Mouse (Mus musculus) megakaryocyte-erythroid progenitor cell, adult 5-6 weeks (primary cell): Measurements from ENCODE around the gene Hmx3. TPM values are rescaled to one million over a fixed set of nuclear protein-coding genes. Genes with fewer than 3 reads are reported as not detected.

Experiments used
- ATAC-seq: replicated peaks from 2 replicates; pipeline ENCODE4 v1.8.0; 2016; ENCODE audit warnings: mild to moderate bottlenecking, inconsistent platforms; ENCODE audit not compliant: severe bottlenecking, poor library complexity, low FRiP score, low TSS enrichment
- total RNA-seq, 2 experiments: library from RNA; stranded (forward) in 1 of 2; stranded (reverse) in 1 of 2; fragments of 200-1000, 215-1000 nt in 1 of 2; fragments of >200 nt in 1 of 2; fragmentation: Nextera tagmentation in 1 of 2; gene quantifications; 2 replicates each; pipeline ENCODE4 v1.2.3; 2014 to 2017

The Hmx3 gene
- total RNA-seq, 2 experiments from 2014 or later = not detected

DNA sequence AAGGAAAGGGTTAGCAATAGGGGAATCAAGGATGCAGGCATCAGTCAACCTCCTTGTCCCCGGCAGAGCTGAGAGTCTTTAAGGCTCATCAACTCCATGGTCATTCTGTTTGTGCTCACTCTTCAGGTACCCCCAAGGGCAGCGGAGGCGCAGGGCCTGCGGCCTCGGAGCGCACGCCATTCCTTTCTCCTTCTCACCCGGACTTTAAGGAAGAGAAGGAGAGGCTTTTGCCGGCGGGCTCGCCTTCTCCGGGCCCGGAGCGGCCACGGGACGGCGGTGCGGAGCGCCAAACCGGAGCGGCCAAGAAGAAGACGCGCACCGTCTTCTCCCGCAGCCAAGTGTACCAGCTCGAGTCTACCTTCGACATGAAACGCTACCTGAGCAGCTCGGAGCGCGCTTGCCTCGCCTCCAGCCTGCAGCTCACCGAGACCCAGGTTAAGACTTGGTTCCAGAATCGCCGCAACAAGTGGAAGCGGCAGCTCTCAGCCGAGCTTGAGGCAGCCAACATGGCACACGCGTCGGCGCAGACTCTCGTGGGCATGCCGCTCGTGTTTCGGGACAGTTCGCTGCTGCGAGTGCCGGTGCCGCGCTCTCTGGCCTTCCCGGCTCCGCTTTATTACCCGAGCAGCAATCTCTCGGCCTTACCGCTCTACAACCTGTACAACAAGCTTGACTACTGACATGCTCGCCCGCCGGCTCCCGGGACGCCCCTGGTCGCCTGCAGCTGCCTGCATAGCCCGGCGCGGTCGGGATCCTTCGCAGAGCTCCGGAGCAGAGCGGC lies 12.8 kb downstream of the Hmx3 start:
- ATAC-seq = no peak

DNA sequence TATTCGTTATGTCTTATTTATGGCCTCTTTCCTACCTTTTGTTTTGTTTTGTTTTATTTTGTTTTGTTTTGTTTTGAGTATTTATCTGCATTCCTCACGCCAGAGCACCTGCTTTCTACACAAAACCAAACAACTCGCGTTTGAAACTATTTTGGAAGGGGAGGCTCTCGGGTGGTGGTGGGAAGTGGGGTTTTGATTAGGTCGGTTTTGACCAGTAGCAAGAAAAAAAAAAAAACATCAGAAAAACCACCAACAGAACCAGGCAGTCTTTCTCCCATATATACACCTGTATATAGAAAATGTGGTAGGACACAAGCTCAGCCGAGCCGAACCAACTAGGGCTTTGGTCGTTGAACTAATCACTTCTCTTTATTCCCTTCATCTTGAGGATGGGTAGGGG lies 13.4 kb downstream of the Hmx3 start:
- ATAC-seq = no peak

DNA sequence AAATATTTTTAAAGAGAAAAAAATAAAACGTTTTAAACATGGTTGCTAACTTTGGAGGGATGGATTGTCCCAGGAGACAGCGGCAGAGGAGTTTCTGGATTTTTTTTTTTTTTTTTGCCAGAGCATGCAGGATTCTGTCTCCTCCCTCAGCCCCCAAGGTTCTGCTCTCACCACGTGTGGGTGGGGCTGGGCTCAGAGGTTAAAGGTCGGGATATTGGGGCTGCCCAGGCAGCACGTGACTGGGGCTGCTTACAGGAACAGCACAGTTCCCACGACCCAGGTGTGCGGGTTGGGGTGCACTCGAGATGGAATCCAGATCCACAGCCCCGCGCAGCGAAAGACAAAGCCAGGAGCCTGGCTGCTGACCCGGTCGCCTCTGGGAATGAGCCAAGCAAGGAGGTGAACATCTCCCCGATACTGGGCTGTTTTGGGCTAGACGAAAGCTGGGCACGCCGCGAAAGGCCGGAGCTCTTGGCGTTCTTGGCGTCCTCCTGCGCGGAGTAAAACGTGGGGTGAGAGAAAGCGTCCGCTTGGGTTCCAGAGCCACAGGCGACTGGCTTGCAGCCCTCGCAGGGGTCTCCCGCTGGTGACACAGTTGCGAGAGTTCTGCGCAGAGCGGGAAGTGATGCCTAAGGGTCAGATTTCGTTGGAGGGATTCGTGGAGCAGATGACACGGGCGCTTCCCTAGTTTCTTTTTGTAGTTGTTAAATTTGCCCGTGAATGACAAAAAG lies 14.0 kb downstream of the Hmx3 start:
- no peak for ATAC-seq

DNA sequence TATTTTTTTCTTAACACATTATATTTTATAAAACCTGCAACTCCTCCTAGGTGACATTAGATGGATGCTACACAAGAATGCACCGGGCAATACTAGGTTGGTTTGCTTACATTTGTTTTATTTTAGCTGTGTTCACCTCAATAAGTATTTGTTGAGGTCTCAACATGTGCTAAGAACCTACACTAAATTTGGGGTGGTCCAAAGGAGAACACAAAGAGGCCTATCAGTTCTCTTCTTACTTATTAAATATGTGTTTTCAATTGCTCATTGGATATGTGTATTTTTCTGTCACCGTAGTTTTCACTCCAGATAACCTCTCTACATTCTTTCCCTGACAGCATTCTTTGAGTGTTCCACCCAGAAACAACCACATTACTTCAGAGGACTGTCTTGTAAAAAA lies 15.1 kb downstream of the Hmx3 start:
- ATAC-seq = no peak

DNA sequence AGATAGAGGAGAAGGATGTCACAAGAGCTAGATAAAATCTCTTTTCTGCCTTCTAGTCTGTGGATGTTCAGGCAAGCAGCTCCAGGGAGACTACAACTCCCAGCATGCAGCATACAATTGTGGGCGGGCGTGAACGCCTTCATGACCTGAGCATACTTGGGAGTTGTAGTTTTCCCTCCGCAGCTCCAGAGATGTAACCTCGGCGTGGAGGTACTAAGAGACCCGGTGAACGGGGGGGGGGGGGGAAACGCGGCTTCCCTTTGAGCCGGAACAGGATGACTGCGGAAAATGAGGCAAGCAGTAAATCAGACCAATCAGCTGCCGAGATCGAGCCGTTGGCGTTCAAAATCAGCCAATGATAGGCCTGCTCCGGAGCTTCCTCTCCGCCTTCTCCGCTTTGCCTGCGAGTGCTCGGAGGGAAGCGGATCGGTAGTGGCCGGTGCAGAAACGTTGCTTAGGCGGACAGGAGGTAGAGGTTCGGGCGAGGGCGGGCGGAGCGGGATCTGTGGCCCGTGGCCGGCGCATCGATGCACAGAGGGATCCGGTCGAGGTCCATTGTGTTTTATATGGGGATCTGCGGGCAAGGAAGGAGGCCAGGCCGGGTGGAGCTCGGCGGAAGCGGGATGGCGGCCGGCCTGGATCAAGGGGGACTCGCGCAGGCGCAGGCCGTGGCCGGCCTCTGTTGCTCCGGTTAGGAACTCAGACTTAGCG lies 17.5 kb downstream of the Hmx3 start, which contains the start of gene Bub3:
TSS of gene Bub3 (plus strand) at position 237 of the 711 bp plus-strand sequence.
- ATAC-seq = peak; percentile 92

DNA sequence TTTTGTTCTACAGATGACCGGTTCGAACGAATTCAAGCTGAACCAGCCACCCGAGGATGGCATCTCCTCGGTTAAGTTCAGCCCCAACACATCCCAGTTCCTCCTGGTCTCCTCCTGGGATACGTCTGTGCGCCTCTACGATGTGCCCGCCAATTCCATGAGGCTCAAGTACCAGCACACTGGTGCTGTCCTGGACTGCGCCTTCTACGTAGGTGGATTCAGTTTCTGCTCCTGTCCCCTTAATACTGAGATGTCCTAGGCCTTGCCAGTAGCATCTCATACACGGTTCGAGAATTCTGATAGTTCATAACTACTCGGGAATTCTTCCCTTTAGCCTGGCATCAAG lies 18.0 kb downstream of the Hmx3 start:
- peak; percentile 31 for ATAC-seq

DNA sequence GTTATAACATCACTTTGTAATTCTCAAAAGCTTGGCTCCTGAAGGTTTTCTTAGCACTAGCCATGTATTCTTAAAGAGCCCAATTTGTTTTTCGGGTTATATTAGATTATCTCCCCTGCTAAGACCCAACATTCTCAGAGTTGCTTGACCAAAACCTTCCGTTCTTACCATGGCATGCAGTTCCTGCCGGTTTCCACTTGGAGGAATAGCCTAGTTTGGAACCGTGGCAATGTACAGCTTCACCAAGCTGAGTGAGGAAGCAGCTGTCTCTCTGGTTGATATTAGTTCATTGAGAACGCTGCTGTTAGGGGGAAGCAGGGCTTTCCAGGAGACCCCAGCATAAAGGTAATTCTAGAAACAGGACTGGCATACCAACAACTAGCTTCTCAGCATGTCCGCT lies 32.6 kb downstream of the Hmx3 start:
- no peak for ATAC-seq

DNA sequence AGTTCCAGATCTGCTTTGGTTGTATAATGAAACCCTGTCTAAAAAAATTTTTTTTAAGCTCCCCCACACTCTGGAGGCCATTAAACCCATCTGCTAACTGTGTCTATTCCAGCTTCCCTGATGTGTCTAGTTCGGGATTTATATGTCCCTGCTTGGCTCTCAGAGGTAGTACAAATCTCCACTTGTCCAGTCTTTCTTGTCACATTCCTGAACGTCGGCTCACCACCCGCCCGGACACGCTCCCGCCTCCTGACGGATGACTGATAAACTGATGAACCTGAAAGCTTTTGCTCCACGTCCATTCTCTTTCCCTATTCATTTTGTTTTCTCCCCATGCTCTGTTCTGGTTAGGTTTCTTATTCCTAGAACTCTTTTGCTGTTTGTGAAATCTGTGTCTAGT lies 39.5 kb downstream of the Hmx3 start:
- no peak for ATAC-seq

DNA sequence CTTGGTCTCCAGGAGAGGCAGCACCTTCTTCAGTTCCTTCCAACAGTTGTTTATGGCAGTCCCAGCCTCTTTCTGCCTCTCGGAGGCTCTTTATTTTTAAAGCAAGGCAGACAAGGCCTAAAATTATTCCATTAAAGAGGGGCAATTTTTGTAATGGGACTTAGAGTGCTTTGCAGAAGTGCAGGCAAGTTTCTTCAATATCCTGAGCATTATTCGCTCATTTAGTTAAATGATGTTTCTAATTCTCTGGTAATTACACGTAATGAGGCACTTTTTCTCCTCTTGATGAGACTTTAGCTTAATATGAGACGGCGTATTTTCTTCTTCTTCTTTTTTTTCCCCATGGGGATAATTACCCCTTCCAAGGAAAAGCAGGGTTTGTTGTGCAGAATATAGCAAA lies 42.9 kb downstream of the Hmx3 start:
- ATAC-seq = no peak

Other genes starting within 250 kb of the Hmx3 start
- gene Cuzd1, start 220.6 kb upstream of the Hmx3 start, total RNA-seq (2014; fragmentation: Nextera tagmentation) = not detected in 2 replicates
- not detected in 2 replicates for gene Cuzd1, start 220.6 kb upstream of the Hmx3 start, total RNA-seq (2017)
- not detected in 2 replicates for gene Fam24b, start 213.4 kb upstream of the Hmx3 start, total RNA-seq (2014; fragmentation: Nextera tagmentation)
- gene Fam24b, start 213.4 kb upstream of the Hmx3 start, total RNA-seq (2017) = not detected in 2 replicates
- not detected in 2 replicates for gene Fam24a, start 209.0 kb upstream of the Hmx3 start, total RNA-seq (2014; fragmentation: Nextera tagmentation)
- not detected in 2 replicates for gene Fam24a, start 209.0 kb upstream of the Hmx3 start, total RNA-seq (2017)
- 8.0 and 14.3 TPM in 2 replicates for gene 2310057M21Rik, start 180.1 kb upstream of the Hmx3 start, total RNA-seq (2014; fragmentation: Nextera tagmentation)
- gene 2310057M21Rik, start 180.1 kb upstream of the Hmx3 start, total RNA-seq (2017) = 4.1 and 12.4 TPM in 2 replicates
- 21.3 and 35.3 TPM in 2 replicates for gene Pstk, start 171.7 kb upstream of the Hmx3 start, total RNA-seq (2014; fragmentation: Nextera tagmentation)
- gene Pstk, start 171.7 kb upstream of the Hmx3 start, total RNA-seq (2017) = 9.2 and 30.5 TPM in 2 replicates
- gene Ikzf5, start 132.3 kb upstream of the Hmx3 start, total RNA-seq (2014; fragmentation: Nextera tagmentation) = 34.8 and 55.7 TPM in 2 replicates
- gene Ikzf5, start 132.3 kb upstream of the Hmx3 start, total RNA-seq (2017) = 34.0 and 34.6 TPM in 2 replicates
- gene Acadsb, start 132.3 kb upstream of the Hmx3 start, total RNA-seq (2014; fragmentation: Nextera tagmentation) = 7.8 and 18.2 TPM in 2 replicates
- 21.7 and 33.1 TPM in 2 replicates for gene Acadsb, start 132.3 kb upstream of the Hmx3 start, total RNA-seq (2017)
- not detected in 2 replicates for gene Hmx2, start 5.9 kb downstream of the Hmx3 start, total RNA-seq (2014; fragmentation: Nextera tagmentation)
- not detected in 2 replicates for gene Hmx2, start 5.9 kb downstream of the Hmx3 start, total RNA-seq (2017)
- 89.9 and 103 TPM in 2 replicates for gene Bub3, start 17.4 kb downstream of the Hmx3 start, total RNA-seq (2014; fragmentation: Nextera tagmentation)
- 75.5 and 83.8 TPM in 2 replicates for gene Bub3, start 17.4 kb downstream of the Hmx3 start, total RNA-seq (2017)